ENCODE assay signal across 9 mouse cellular contexts in the genomic region with DNA sequence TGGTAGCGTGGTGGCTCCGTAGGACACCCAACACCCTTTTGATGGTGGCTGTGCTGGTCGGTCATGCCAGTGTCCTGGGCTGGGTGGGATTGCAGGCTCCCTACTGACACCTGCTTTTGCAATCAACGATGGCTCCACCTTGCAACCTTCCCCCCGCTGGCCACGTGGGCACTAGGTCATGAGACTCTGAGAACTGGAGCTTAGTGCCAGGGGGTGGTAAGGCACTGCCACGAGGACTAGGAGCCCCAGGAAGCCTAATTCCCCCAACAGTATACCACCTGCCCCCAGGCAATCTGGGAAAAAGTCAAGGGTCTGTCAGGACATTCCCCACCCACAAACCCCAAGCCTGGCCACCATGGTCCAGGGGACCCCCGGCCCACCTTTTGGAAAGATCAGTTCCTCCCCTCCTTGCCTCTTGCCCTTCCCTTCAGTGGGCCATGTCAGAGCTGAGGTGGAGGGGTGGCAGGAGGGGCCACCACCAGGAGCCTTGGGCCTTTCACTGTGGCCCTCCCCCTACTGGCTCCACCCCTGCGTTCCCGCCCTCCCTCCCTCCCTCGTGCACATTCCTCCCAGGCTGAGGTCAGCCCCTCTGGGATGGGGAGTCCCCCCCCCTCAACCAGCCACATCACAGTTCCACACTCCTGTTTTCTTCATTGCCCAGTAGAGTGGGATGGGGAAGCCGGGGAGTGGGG. TPM values are rescaled to one million over a fixed set of nuclear protein-coding genes. Genes with fewer than 3 reads are reported as not detected.
DNase-seq lines count a peak whose midpoint lies in the region; ATAC-seq and TF ChIP-seq lines count a peak whose summit lies in the region.
"Had no signal": no experiment of that assay in that cellular context is flagged by ENCODE, and none has a peak within 500 bp of the region (broad histone marks: within the 10 kb centered on the region; RNA-seq: fewer than 3 reads in every experiment).

A gene (minus strand): TSS at position 489 of the 692 bp plus-strand sequence.

- peaks cover 65% of the 10 kb centered on the region for H3K4me1 ChIP-seq in neural tube, embryonic 12.5 days
- H3K4me1 ChIP-seq in heart, adult 2 months (ENCODE audit: control insufficient read depth, insufficient read depth, low read length), result peaks cover 13% of the 10 kb centered on the region
- H3K4me1 ChIP-seq in kidney, embryonic 14.5 days (ENCODE audit: control insufficient read depth, insufficient read depth, low read length), result peaks cover 61% of the 10 kb centered on the region
- peaks cover 61% of the 10 kb centered on the region for H3K4me1 ChIP-seq in stomach, embryonic 15.5 days

- no peak for ATAC-seq in neural tube, embryonic 12.5 days (ENCODE audit: low FRiP score, low read depth)
- no peak for ATAC-seq in kidney, embryonic 14.5 days (ENCODE audit: low FRiP score, low TSS enrichment)
- ATAC-seq in stomach, embryonic 15.5 days (ENCODE audit: insufficient read depth, low FRiP score, low read depth), result no peak

- no peaks in the 10 kb centered on the region for H3K79me2 ChIP-seq in heart, adult 2 months (replicated peaks; ENCODE audit: control insufficient read depth, insufficient read depth, low read length)

- intact Hi-C loops in heart, adult 2 months (cut with DNase I), result no loop called here

- no peak within 1 kb of the TSS for H3K9ac ChIP-seq in neural tube, embryonic 12.5 days
- H3K9ac ChIP-seq in heart, adult 2 months (ENCODE audit: low read depth, low read length), result peak within 1 kb of the TSS; percentile 38; the same call in 1 of the 2 replicates
- H3K9ac ChIP-seq in kidney, embryonic 14.5 days (ENCODE audit: low read depth, low read length), result peak within 1 kb of the TSS; percentile 18; the same call in 1 of the 2 replicates
- H3K9ac ChIP-seq in stomach, embryonic 15.5 days, result no peak within 1 kb of the TSS

- no peak for DNase-seq in neural tube, embryonic 10.5 days (ENCODE audit: extremely low spot score, low spot score)
- DNase-seq in heart, adult 2 months, result no peak
- no peak for DNase-seq in testis, postnatal 14 days (ENCODE audit: low spot score)
- no peak for DNase-seq in spleen, postnatal 14 days (ENCODE audit: low spot score in 2 of 2)
- no peak for DNase-seq in c-Kit-positive CD71-positive TER-119-positive erythroid progenitor cells, embryonic 14.5 days (ENCODE audit: low spot score)
- DNase-seq: right cerebral cortex, adult 18-20 months had no signal

- 36% methylated on average over 12 of the region's 12 CpGs for WGBS in neural tube, embryonic 12.5 days
- WGBS in heart, adult 2 months, result 49% methylated on average over 12 of the region's 12 CpGs
- WGBS in kidney, embryonic 14.5 days, result 40% methylated on average over 11 of the region's 12 CpGs
- WGBS in stomach, embryonic 15.5 days, result 37% methylated on average over 12 of the region's 12 CpGs

- no peaks in the 10 kb centered on the region for H3K27me3 ChIP-seq in neural tube, embryonic 12.5 days (replicated peaks)
- H3K27me3 ChIP-seq in heart, adult 2 months (ENCODE audit: control insufficient read depth, insufficient read depth, low read length), result no peaks in the 10 kb centered on the region
- no peaks in the 10 kb centered on the region for H3K27me3 ChIP-seq in kidney, embryonic 14.5 days (ENCODE audit: control insufficient read depth, insufficient read depth, low read length)
- no peaks in the 10 kb centered on the region for H3K27me3 ChIP-seq in stomach, embryonic 15.5 days (replicated peaks)

- TF ChIP-seq CTCF in heart, adult 2 months (IDR thresholded peaks at IDR 0.05), result no peak

- peaks cover 3% of the 10 kb centered on the region; the same call in 1 of the 2 replicates for H3K36me3 ChIP-seq in neural tube, embryonic 12.5 days
- no peaks in the 10 kb centered on the region for H3K36me3 ChIP-seq in heart, adult 2 months (ENCODE audit: control insufficient read depth, insufficient read depth, low read length)
- peaks cover 3% of the 10 kb centered on the region; the same call in 1 of the 2 replicates for H3K36me3 ChIP-seq in kidney, embryonic 14.5 days (ENCODE audit: control insufficient read depth, insufficient read depth, low read length)
- 0 out of 2 replicates have a peak, but pooled peaks cover 3% of the 10 kb centered on the region for H3K36me3 ChIP-seq in stomach, embryonic 15.5 days

- H3K9me3 ChIP-seq in neural tube, embryonic 12.5 days, result no peaks in the 10 kb centered on the region
- H3K9me3 ChIP-seq in kidney, embryonic 14.5 days (ENCODE audit: control insufficient read depth, low read length), result no peaks in the 10 kb centered on the region
- no peaks in the 10 kb centered on the region for H3K9me3 ChIP-seq in stomach, embryonic 15.5 days

- H3K4me3 ChIP-seq in neural tube, embryonic 12.5 days, result no peak within 1 kb of the TSS
- no peak within 1 kb of the TSS for H3K4me3 ChIP-seq in heart, adult 2 months
- no peak within 1 kb of the TSS for H3K4me3 ChIP-seq in kidney, embryonic 14.5 days (ENCODE audit: low read length)
- H3K4me3 ChIP-seq in stomach, embryonic 15.5 days (replicated peaks), result no peak within 1 kb of the TSS

- H3K27ac ChIP-seq in neural tube, embryonic 12.5 days, result no peak within 1 kb of the TSS
- peak within 1 kb of the TSS; percentile 64 for H3K27ac ChIP-seq in heart, adult 2 months
- no peak within 1 kb of the TSS for H3K27ac ChIP-seq in kidney, embryonic 14.5 days (ENCODE audit: low read depth, low read length)
- H3K27ac ChIP-seq in stomach, embryonic 15.5 days, result peak within 1 kb of the TSS; percentile 60

- TF ChIP-seq POLR2A in heart, adult 2 months (IDR thresholded peaks at IDR 0.05; ENCODE audit: insufficient read depth, low read depth, low read length), result no peak

- TF ChIP-seq EP300 in heart, adult 2 months (IDR thresholded peaks at IDR 0.05; ENCODE audit: insufficient read depth, low read depth, low read length), result 0 out of 2 replicates have a peak, but pooled peaks have one; percentile 5

- 0 out of 2 replicates have a peak within 1 kb of the TSS, but pooled peaks have one; percentile 3 for H3K4me2 ChIP-seq in neural tube, embryonic 12.5 days (replicated peaks)
- H3K4me2 ChIP-seq in kidney, embryonic 14.5 days (replicated peaks; ENCODE audit: low read depth, low read length), result no peak within 1 kb of the TSS
- peak within 1 kb of the TSS; percentile 11; the same call in 1 of the 2 replicates for H3K4me2 ChIP-seq in stomach, embryonic 15.5 days

RNA-seq across cellular contexts. Expression of the gene that starts here (rescaled TPM):
- polyA plus RNA-seq in neural tube, embryonic 12.5 days (2016; fragmentation: Nextera tagmentation; extraction: Ambion mirVana), result 4.7 and 4.8 TPM in 2 replicates
- 10 to 100 TPM; 19.9 to 24.2 TPM for total RNA-seq in heart, adult 2 months (2021)
- polyA plus RNA-seq in heart, adult 2 months (2012; rRNA removed), result 33.7 and 39.1 TPM in 2 replicates
- 6.4 and 9.5 TPM in 2 replicates for polyA plus RNA-seq in kidney, embryonic 14.5 days (2014; fragmentation: Nextera tagmentation; extraction: Ambion mirVana)
- polyA plus RNA-seq in stomach, embryonic 15.5 days (2015; fragmentation: Nextera tagmentation; extraction: Ambion mirVana), result 13.2 and 16.5 TPM in 2 replicates

Comparison
In these comparisons a context has a peak if more than half of its experiments do, and no peak if none do; other contexts are left out.
1. H3K27ac ChIP-seq: peak in heart, adult 2 months (single experiment) and stomach, embryonic 15.5 days (single experiment); none in neural tube, embryonic 12.5 days (single experiment) and kidney, embryonic 14.5 days (single experiment).
2. H3K9ac ChIP-seq: peak in heart, adult 2 months (single experiment) and kidney, embryonic 14.5 days (single experiment); none in neural tube, embryonic 12.5 days (single experiment) and stomach, embryonic 15.5 days (single experiment).